Comparison of ENCODE assay signal across 8 mouse cellular contexts in genomic region chr4:135352326-135353065, GRCm38 (mm10). TPM values are rescaled to one million over a fixed set of nuclear protein-coding genes. Genes with fewer than 3 reads are reported as not detected.
DNase-seq lines count a peak whose midpoint lies in the region; ATAC-seq and TF ChIP-seq lines count a peak whose summit lies in the region.

No protein-coding gene starts in this region.

- peak overlapping the region; percentile 97 for H3K9ac ChIP-seq in hindbrain, embryonic 11.5 days (ENCODE audit: low read depth, low read length)
- peak overlapping the region; percentile 91 for H3K9ac ChIP-seq in liver, adult 2 months (ENCODE audit: low read depth, low read length)
- H3K9ac ChIP-seq in neural tube, embryonic 14.5 days (replicated peaks; ENCODE audit: low read depth, low read length), result peak overlapping the region; percentile 94

- H3K4me3 ChIP-seq in hindbrain, embryonic 11.5 days (ENCODE audit: low read depth, low read length), result peak overlapping the region; percentile 97
- H3K4me3 ChIP-seq in liver, adult 2 months (ENCODE audit: insufficient read depth, low read depth, low read length), result peak overlapping the region; percentile 84
- H3K4me3 ChIP-seq in neural tube, embryonic 14.5 days (ENCODE audit: low read depth, low read length), result peak overlapping the region; percentile 94

- WGBS in hindbrain, embryonic 11.5 days, result under 1% methylated on average over 60 of the region's 67 CpGs
- under 1% methylated on average over 67 of the region's 67 CpGs for WGBS in liver, adult 2 months
- WGBS in neural tube, embryonic 14.5 days, result under 1% methylated on average over 59 of the region's 67 CpGs

- no peaks in the 10 kb centered on the region for H3K36me3 ChIP-seq in hindbrain, embryonic 11.5 days (ENCODE audit: control insufficient read depth, insufficient read depth, low read length)
- H3K36me3 ChIP-seq in liver, adult 2 months (ENCODE audit: control insufficient read depth, insufficient read depth, low read length), result no peaks in the 10 kb centered on the region
- no peaks in the 10 kb centered on the region for H3K36me3 ChIP-seq in neural tube, embryonic 14.5 days (ENCODE audit: control insufficient read depth, insufficient read depth, low read length)

- ATAC-seq in hindbrain, embryonic 11.5 days (ENCODE audit: low FRiP score), result peak; percentile 5
- peak; percentile 56 for ATAC-seq in neural tube, embryonic 14.5 days (ENCODE audit: low read depth)

- H3K79me2 ChIP-seq in liver, adult 2 months (ENCODE audit: control insufficient read depth, insufficient read depth, low read length), result peaks cover 30% of the 10 kb centered on the region; the same call in 1 of the 2 replicates

- no peaks in the 10 kb centered on the region for H3K9me3 ChIP-seq in hindbrain, embryonic 11.5 days (ENCODE audit: control insufficient read depth, low read length)
- H3K9me3 ChIP-seq in neural tube, embryonic 14.5 days (ENCODE audit: control insufficient read depth, low read length), result no peaks in the 10 kb centered on the region

- TF ChIP-seq CTCF in liver, adult 2 months (IDR thresholded peaks at IDR 0.05; ENCODE audit: low read depth, low read length), result no peak

- TF ChIP-seq POLR2A in liver, adult 2 months (IDR thresholded peaks at IDR 0.05; ENCODE audit: extremely low read depth, insufficient read depth, low read length), result no peak

- H3K4me2 ChIP-seq in hindbrain, embryonic 11.5 days (replicated peaks; ENCODE audit: low read depth, low read length), result peak overlapping the region; percentile 80
- H3K4me2 ChIP-seq in neural tube, embryonic 14.5 days (ENCODE audit: low read depth, low read length), result peak overlapping the region; percentile 96

- H3K4me1 ChIP-seq in hindbrain, embryonic 11.5 days (replicated peaks; ENCODE audit: control insufficient read depth, insufficient read depth, low read length), result 0 out of 2 replicates have a peak, but pooled peaks cover 5% of the 10 kb centered on the region
- H3K4me1 ChIP-seq in liver, adult 2 months (ENCODE audit: control insufficient read depth, insufficient read depth, low read length), result peaks cover 13% of the 10 kb centered on the region
- peaks cover 15% of the 10 kb centered on the region for H3K4me1 ChIP-seq in neural tube, embryonic 14.5 days (ENCODE audit: control insufficient read depth, insufficient read depth, low read length)

- peak; percentile 55 for DNase-seq in embryo, embryonic 10 days (ENCODE audit: low spot score)
- no peak for DNase-seq in embryo, embryonic 9.5 days (ENCODE audit: extremely low spot score)
- DNase-seq in CD4-positive, CD25-positive, alpha-beta regulatory T cell, adult 2 months (ENCODE audit: low read depth, low spot score), result peak; percentile 48
- DNase-seq in embryo, embryonic 11 days, result peak; percentile 65
- DNase-seq in hindbrain, embryonic 11.5 days (ENCODE audit: low spot score), result peak; percentile 57
- peak; percentile 60 for DNase-seq in liver, adult 2 months (ENCODE audit: extremely low read depth, low read depth, low spot score)
- DNase-seq in layer of hippocampus, adult 9-10 months (ENCODE audit: low spot score), result no peak

- peak overlapping the region; percentile 94 for H3K27ac ChIP-seq in hindbrain, embryonic 11.5 days (ENCODE audit: low read depth, low read length)
- H3K27ac ChIP-seq in liver, adult 2 months (replicated peaks; ENCODE audit: insufficient read depth, low read depth, low read length), result peak overlapping the region; percentile 79
- peak overlapping the region; percentile 92 for H3K27ac ChIP-seq in neural tube, embryonic 14.5 days (ENCODE audit: low read depth, low read length)

- H3K27me3 ChIP-seq in hindbrain, embryonic 11.5 days (ENCODE audit: control insufficient read depth, insufficient read depth, low read length), result no peaks in the 10 kb centered on the region
- H3K27me3 ChIP-seq in liver, adult 2 months (ENCODE audit: control insufficient read depth, insufficient read depth, low read length), result no peaks in the 10 kb centered on the region
- H3K27me3 ChIP-seq in neural tube, embryonic 14.5 days (ENCODE audit: control insufficient read depth, insufficient read depth, low read length), result no peaks in the 10 kb centered on the region; the same call in 1 of the 2 replicates

RNA-seq across cellular contexts. Expression of gene Srrm1, which starts 0.6 kb away (rescaled TPM):
- 220 and 289 TPM in 2 replicates for polyA plus RNA-seq in hindbrain, embryonic 11.5 days (2014; fragmentation: Nextera tagmentation; extraction: Ambion mirVana)
- 15.0 and 18.8 TPM in 2 replicates for total RNA-seq in liver, adult 2 months (2014; rRNA removed)
- polyA plus RNA-seq in liver, adult 2 months (2012; rRNA removed), result 8.2 and 8.9 TPM in 2 replicates
- 157 and 183 TPM in 2 replicates for polyA plus RNA-seq in neural tube, embryonic 14.5 days (2014; fragmentation: Nextera tagmentation; extraction: Ambion mirVana)

RNA-seq across cellular contexts. Expression of gene Ncmap, which starts 45.5 kb away (rescaled TPM):
- polyA plus RNA-seq in hindbrain, embryonic 11.5 days (2014; fragmentation: Nextera tagmentation; extraction: Ambion mirVana), result 0.75 TPM in 1 of 2 replicates, not detected in the other
- total RNA-seq in liver, adult 2 months (2014; rRNA removed), result 0.60 and 3.7 TPM in 2 replicates
- 2.8 and 3.6 TPM in 2 replicates for polyA plus RNA-seq in liver, adult 2 months (2012; rRNA removed)
- polyA plus RNA-seq in neural tube, embryonic 14.5 days (2014; fragmentation: Nextera tagmentation; extraction: Ambion mirVana), result 0.92 and 1.5 TPM in 2 replicates

Comparison
In these comparisons a context has a peak if more than half of its experiments do, and no peak if none do; other contexts are left out.
1. DNase-seq: peak in embryo, embryonic 10 days (single experiment), CD4-positive, CD25-positive, alpha-beta regulatory T cell, adult 2 months (single experiment), embryo, embryonic 11 days (single experiment), hindbrain, embryonic 11.5 days (single experiment) and liver, adult 2 months (single experiment); none in embryo, embryonic 9.5 days (single experiment) and layer of hippocampus, adult 9-10 months (single experiment).
2. RNA of gene Srrm1, which starts 0.6 kb away (polyA plus RNA-seq): 220 to 289 TPM in hindbrain, embryonic 11.5 days and 157 to 183 TPM in neural tube, embryonic 14.5 days; 8.2 to 8.9 TPM in liver, adult 2 months; every median in the first group is over 10 times any median in the second.
3. Peak in every context shown above with its lines, with median percentiles within 50 percentile points of each other: H3K27ac ChIP-seq, H3K4me3 ChIP-seq and H3K9ac ChIP-seq.